Mouse (Mus musculus): ENCODE data around the gene Hmgcr. TPM values are rescaled to one million over a fixed set of nuclear protein-coding genes. Genes with fewer than 3 reads are reported as not detected.

Hmgcr gene
- polyA plus RNA-seq, 1 experiment from 2014 or later = 127 TPM

DNA sequence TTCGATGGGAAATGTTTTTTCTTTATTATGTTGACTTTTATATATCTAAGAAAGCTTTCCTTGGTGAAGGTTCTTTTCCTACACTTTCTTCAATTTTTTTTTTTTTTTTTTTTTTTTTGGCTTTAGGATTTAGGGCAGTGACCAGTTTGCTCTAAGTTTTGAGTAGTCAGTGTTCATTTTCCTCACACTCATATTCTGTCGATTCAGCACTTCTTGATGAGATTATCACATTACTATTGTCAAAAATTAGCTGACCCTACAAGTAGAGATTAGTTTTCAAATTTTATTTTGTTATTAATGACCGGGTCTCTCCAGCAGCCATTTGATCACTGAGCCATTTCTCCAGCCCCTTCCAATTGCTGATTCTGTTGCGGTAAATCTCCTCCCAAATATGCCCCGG, 19.2 kb upstream of the Hmgcr start:
- 91% methylated on average over 5 of the region's 5 CpGs for WGBS
- no peak overlapping the region for H3K4me3 ChIP-seq (ENCODE audit: low read depth, low read length)
- H3K9ac ChIP-seq (ENCODE audit: low read length) = no peak overlapping the region
- H3K4me2 ChIP-seq (ENCODE audit: low read length) = no peak overlapping the region
- no peak for ATAC-seq (replicated peaks; ENCODE audit: low FRiP score, low TSS enrichment, low read depth)
- H3K9me3 ChIP-seq (ENCODE audit: control insufficient read depth, low read length) = no peaks in the 10 kb centered on the region
- H3K27me3 ChIP-seq (replicated peaks; ENCODE audit: control insufficient read depth, insufficient read depth, low read length) = no peaks in the 10 kb centered on the region
- no peak overlapping the region for H3K27ac ChIP-seq (ENCODE audit: low read depth)
- DNase-seq (ENCODE audit: low spot score) = no peak
- H3K36me3 ChIP-seq (ENCODE audit: control insufficient read depth, insufficient read depth, low read length) = no peaks in the 10 kb centered on the region
- H3K4me1 ChIP-seq (replicated peaks; ENCODE audit: control insufficient read depth, insufficient read depth, low read length) = no peaks in the 10 kb centered on the region

DNA sequence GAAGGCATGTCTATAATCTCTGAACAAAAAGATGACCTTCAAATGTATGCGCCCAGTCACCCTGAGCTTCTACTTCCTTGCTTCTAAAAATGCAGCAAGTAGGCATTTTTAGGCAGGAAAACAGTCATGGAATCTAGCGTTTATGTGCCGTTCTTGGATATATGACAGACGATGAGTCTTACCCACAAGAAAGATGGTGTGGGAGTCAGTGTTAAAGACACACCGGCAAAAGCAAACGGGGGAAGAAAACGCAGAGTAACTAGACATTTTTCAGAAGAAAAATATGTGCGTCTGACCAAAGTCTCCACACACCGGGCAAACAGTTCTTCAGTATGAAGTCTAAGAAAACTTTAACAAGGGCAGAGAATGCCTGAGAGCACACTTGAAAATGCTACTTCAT, 16.5 kb upstream of the Hmgcr start:
- DNase-seq (ENCODE audit: low spot score) = no peak
- Histone ChIP-seq H3K27ac (ENCODE audit: low read depth) (no peak overlapping the region), H3K4me3 (ENCODE audit: low read depth, low read length) (no peak overlapping the region), H3K27me3 (replicated peaks; ENCODE audit: control insufficient read depth, insufficient read depth, low read length) (no peaks in the 10 kb centered on the region), H3K36me3 (ENCODE audit: control insufficient read depth, insufficient read depth, low read length) (no peaks in the 10 kb centered on the region), H3K4me2 (ENCODE audit: low read length) (no peak overlapping the region), H3K9me3 (ENCODE audit: control insufficient read depth, low read length) (no peaks in the 10 kb centered on the region), H3K4me1 (replicated peaks; ENCODE audit: control insufficient read depth, insufficient read depth, low read length) (no peaks in the 10 kb centered on the region), H3K9ac (ENCODE audit: low read length) (no peak overlapping the region)
- 78% methylated on average over 9 of the region's 9 CpGs for WGBS
- ATAC-seq (replicated peaks; ENCODE audit: low FRiP score, low TSS enrichment, low read depth) = no peak

DNA sequence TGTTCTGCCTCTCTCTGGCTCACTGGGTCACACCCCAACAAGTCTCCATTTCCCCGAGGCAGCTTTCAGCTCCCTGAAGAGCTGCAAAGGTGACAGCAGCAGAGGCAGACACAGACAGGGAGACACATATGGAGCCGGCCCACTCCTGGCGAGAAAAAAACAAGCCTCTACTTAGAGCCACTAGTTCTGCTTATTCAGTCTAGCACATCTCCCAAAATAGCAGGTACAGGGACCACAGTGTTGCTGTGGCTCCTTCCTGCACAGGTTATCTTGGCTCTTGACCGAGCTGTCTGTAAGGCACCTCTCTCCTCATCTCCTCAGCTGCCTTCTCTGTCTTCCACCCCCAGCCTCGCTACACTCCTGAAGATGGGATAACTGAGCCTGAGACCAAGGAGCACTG, 14.0 kb upstream of the Hmgcr start:
- WGBS = 82% methylated on average over 5 of the region's 5 CpGs
- no peaks in the 10 kb centered on the region for H3K4me1 ChIP-seq (replicated peaks; ENCODE audit: control insufficient read depth, insufficient read depth, low read length)
- ATAC-seq (replicated peaks; ENCODE audit: low FRiP score, low TSS enrichment, low read depth) (no peak), DNase-seq (ENCODE audit: low spot score) (no peak)
- no peaks in the 10 kb centered on the region for H3K27me3 ChIP-seq (replicated peaks; ENCODE audit: control insufficient read depth, insufficient read depth, low read length)
- no peaks in the 10 kb centered on the region for H3K9me3 ChIP-seq (ENCODE audit: control insufficient read depth, low read length)
- no peaks in the 10 kb centered on the region for H3K36me3 ChIP-seq (ENCODE audit: control insufficient read depth, insufficient read depth, low read length)
- H3K27ac ChIP-seq (ENCODE audit: low read depth) = no peak overlapping the region
- H3K4me2 ChIP-seq (ENCODE audit: low read length) = no peak overlapping the region
- no peak overlapping the region for H3K9ac ChIP-seq (ENCODE audit: low read length)
- H3K4me3 ChIP-seq (ENCODE audit: low read depth, low read length) = no peak overlapping the region

DNA sequence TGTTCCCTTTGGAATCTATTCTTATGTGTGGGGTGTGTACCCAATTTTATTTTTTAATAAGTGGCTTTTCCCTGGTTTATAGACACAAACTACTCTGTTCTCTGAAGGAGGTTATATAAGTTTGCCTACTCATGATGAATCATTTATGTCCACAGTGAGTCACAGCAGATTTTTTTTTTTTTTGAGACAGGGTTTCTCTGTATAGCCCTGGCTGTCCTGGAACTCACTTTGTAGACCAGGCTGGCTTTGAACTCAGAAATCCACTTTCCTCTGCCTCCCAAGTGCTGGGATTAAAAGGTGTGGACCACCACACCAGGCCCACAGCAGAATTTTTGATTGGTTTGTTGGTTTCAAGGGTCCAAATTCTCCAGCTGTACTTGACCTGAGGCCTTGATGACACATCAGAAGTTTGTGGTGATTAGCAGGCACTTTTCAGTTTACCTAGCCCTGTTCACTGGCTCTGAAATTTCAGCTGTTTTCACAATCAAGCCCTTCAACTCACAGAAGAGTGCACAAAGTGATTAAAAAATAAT, 10.4 kb upstream of the Hmgcr start:
- DNase-seq (ENCODE audit: low spot score) = no peak
- Histone ChIP-seq H3K4me3 (ENCODE audit: low read depth, low read length) (no peak overlapping the region), H3K27ac (ENCODE audit: low read depth) (no peak overlapping the region), H3K9me3 (ENCODE audit: control insufficient read depth, low read length) (no peaks in the 10 kb centered on the region), H3K4me2 (ENCODE audit: low read length) (no peak overlapping the region), H3K4me1 (replicated peaks; ENCODE audit: control insufficient read depth, insufficient read depth, low read length) (no peaks in the 10 kb centered on the region), H3K36me3 (ENCODE audit: control insufficient read depth, insufficient read depth, low read length) (no peaks in the 10 kb centered on the region), H3K27me3 (replicated peaks; ENCODE audit: control insufficient read depth, insufficient read depth, low read length) (no peaks in the 10 kb centered on the region), H3K9ac (ENCODE audit: low read length) (no peak overlapping the region)
- no peak for ATAC-seq (replicated peaks; ENCODE audit: low FRiP score, low TSS enrichment, low read depth)

DNA sequence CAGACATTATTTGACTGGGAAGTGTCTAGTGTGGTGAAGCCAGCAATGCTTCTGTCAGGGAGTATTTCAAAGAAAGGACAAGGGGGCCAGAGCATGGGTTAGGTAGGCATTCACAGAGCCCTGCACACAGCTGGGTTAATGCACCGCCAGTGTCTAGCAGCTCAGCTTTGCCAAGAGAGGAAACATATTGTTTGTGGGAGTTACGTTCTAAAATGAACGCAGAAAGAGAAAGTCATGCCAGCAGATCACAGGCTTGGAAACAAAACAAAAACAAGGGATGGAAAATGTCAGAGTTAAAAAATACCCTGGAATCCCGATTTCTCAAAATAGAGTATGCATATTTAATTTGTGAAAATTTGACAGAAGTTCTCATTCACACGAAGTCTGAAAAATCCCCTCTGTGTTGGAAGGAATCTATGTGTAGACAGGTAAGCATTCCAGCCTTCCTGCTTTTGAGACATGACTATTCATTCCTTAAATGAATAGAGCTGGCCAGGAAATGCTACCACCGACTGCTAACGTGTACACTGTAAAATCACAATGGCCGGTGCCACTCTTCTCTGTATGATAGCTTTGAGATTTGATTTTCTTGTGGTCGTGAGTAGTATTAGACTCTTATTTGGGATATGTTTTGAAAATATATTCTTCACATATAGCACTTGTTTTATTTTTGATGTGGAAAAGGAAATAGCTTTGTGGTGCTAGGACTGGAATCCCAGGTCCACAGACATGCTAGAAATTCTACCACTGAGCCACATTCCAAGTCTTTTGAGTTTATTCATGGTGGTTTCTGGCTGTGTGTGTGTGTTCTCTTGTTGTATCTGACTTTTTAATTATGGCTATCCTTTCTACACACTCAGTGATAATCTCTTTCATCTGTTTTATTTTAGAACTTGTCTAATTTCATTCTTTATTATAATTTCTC, 9.7 kb upstream of the Hmgcr start:
- H3K4me3 ChIP-seq (ENCODE audit: low read depth, low read length) = no peak overlapping the region
- DNase-seq (ENCODE audit: low spot score) (no peak), ATAC-seq (replicated peaks; ENCODE audit: low FRiP score, low TSS enrichment, low read depth) (no peak)
- no peaks in the 10 kb centered on the region for H3K4me1 ChIP-seq (replicated peaks; ENCODE audit: control insufficient read depth, insufficient read depth, low read length)
- H3K27ac ChIP-seq (ENCODE audit: low read depth) = no peak overlapping the region
- H3K36me3 ChIP-seq (ENCODE audit: control insufficient read depth, insufficient read depth, low read length) = no peaks in the 10 kb centered on the region
- no peak overlapping the region for H3K9ac ChIP-seq (ENCODE audit: low read length)
- 83% methylated on average over 9 of the region's 9 CpGs for WGBS
- no peaks in the 10 kb centered on the region for H3K27me3 ChIP-seq (replicated peaks; ENCODE audit: control insufficient read depth, insufficient read depth, low read length)
- no peak overlapping the region for H3K4me2 ChIP-seq (ENCODE audit: low read length)
- no peaks in the 10 kb centered on the region for H3K9me3 ChIP-seq (ENCODE audit: control insufficient read depth, low read length)

DNA sequence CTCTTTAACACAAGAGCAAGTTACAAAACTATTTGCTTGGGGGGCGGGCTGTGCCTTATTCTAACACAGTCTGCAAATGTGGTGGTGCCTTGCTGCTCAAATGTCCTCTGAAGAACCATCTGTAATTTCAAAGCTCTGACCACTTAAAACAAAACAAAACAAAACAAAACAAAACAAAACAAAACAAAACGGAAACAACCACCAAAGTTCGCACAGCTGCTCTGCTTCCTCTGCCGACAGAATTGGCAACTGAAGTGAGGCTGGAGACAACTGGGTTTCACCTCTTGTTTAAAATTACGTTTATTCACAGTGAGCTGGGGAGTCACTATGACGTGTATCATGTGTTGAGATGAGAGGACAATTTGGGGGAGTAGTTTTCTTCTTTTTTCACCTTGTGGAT, 7.9 kb upstream of the Hmgcr start:
- H3K36me3 ChIP-seq (ENCODE audit: control insufficient read depth, insufficient read depth, low read length) = no peaks in the 10 kb centered on the region
- 67% methylated on average over 6 of the region's 6 CpGs for WGBS
- no peak overlapping the region for H3K27ac ChIP-seq (ENCODE audit: low read depth)
- no peak for ATAC-seq (replicated peaks; ENCODE audit: low FRiP score, low TSS enrichment, low read depth)
- no peaks in the 10 kb centered on the region for H3K4me1 ChIP-seq (replicated peaks; ENCODE audit: control insufficient read depth, insufficient read depth, low read length)
- DNase-seq (ENCODE audit: low spot score) = no peak
- H3K4me3 ChIP-seq (ENCODE audit: low read depth, low read length) = no peak overlapping the region
- no peak overlapping the region for H3K4me2 ChIP-seq (ENCODE audit: low read length)
- H3K27me3 ChIP-seq (replicated peaks; ENCODE audit: control insufficient read depth, insufficient read depth, low read length) = no peaks in the 10 kb centered on the region
- H3K9ac ChIP-seq (ENCODE audit: low read length) = no peak overlapping the region
- no peaks in the 10 kb centered on the region for H3K9me3 ChIP-seq (ENCODE audit: control insufficient read depth, low read length)

DNA sequence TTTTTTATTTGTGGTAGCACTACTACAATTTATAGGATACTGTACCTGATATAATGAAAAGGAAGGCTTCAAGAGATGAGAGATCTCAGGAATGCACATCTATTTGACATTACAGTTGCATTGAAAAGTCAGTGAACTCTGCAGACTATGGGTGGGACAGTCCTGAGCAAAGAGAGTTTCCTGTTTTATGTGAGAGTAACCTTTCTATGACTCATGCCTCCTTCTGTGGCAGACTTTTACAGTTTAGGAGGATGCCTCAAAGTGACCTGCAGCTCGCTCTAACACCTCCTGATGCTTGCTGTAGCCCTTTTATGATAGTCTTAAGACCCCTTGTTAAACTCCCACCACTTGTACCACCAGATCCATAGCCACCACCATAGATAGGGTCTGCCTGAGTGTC, 6.3 kb upstream of the Hmgcr start:
- Histone ChIP-seq H3K4me3 (ENCODE audit: low read depth, low read length) (no peak overlapping the region), H3K4me2 (ENCODE audit: low read length) (no peak overlapping the region), H3K9ac (ENCODE audit: low read length) (no peak overlapping the region), H3K4me1 (replicated peaks; ENCODE audit: control insufficient read depth, insufficient read depth, low read length) (no peaks in the 10 kb centered on the region), H3K27ac (ENCODE audit: low read depth) (no peak overlapping the region), H3K36me3 (ENCODE audit: control insufficient read depth, insufficient read depth, low read length) (no peaks in the 10 kb centered on the region), H3K27me3 (replicated peaks; ENCODE audit: control insufficient read depth, insufficient read depth, low read length) (no peaks in the 10 kb centered on the region), H3K9me3 (ENCODE audit: control insufficient read depth, low read length) (no peaks in the 10 kb centered on the region)
- DNase-seq (ENCODE audit: low spot score) (no peak), ATAC-seq (replicated peaks; ENCODE audit: low FRiP score, low TSS enrichment, low read depth) (no peak)
- 80% methylated on average over 1 of the region's 1 CpGs for WGBS

DNA sequence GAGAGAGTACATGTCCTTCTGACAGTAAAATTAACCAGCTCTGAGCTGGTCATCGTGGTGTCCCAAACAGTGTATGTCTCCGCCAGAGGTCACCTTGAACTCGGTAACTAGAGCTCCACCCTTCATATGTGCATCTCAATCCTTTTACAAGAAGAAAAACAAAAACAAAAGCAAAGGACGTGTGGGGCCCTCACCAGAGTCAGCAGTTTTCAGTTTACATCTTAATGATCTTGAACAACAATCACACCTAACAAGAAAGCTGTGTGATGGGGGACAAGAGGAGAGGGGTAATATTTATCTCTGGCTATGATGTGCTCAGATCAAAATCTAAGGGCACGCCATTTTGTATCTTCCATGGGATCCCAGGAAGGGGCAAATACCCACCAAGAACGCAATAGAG, 5.0 kb upstream of the Hmgcr start:
- 82% methylated on average over 6 of the region's 6 CpGs for WGBS
- Histone ChIP-seq H3K4me2 (ENCODE audit: low read length) (no peak overlapping the region), H3K36me3 (ENCODE audit: control insufficient read depth, insufficient read depth, low read length) (no peaks in the 10 kb centered on the region)

DNA sequence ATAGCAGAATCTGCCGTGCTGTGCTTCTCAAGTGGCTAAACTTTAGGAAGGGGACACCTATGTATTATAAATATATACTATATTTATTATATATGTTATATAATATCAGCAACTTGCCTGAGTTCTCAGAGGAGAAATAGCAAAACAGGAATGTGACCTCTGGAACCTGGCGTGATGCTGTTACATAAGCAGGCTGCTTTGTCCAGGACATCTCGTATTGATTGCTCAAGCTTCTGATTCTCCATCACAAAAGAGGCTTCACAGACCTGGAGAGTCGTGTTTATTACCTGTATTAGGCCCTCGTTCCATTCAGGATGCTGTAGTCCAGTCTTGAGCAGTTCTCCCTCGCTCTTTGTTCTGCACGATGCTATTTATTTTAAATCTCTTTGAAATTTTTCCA, 3.1 kb upstream of the Hmgcr start:
- no peaks in the 10 kb centered on the region for H3K9me3 ChIP-seq (ENCODE audit: control insufficient read depth, low read length)
- DNase-seq (ENCODE audit: low spot score) (no peak), ATAC-seq (replicated peaks; ENCODE audit: low FRiP score, low TSS enrichment, low read depth) (no peak)
- no peaks in the 10 kb centered on the region for H3K27me3 ChIP-seq (replicated peaks; ENCODE audit: control insufficient read depth, insufficient read depth, low read length)
- peaks cover 13% of the 10 kb centered on the region for H3K4me1 ChIP-seq (replicated peaks; ENCODE audit: control insufficient read depth, insufficient read depth, low read length)
- no peak overlapping the region for H3K4me3 ChIP-seq (ENCODE audit: low read depth, low read length)
- no peak overlapping the region for H3K27ac ChIP-seq (ENCODE audit: low read depth)
- no peaks in the 10 kb centered on the region for H3K36me3 ChIP-seq (ENCODE audit: control insufficient read depth, insufficient read depth, low read length)
- H3K4me2 ChIP-seq (ENCODE audit: low read length) = no peak overlapping the region
- no peak overlapping the region for H3K9ac ChIP-seq (ENCODE audit: low read length)
- 81% methylated on average over 7 of the region's 7 CpGs for WGBS

More for the DNA sequence above, 5.0 kb upstream of the Hmgcr start:
- DNase-seq (ENCODE audit: low spot score) = no peak
- Histone ChIP-seq H3K9ac (ENCODE audit: low read length) (no peak overlapping the region), H3K27me3 (replicated peaks; ENCODE audit: control insufficient read depth, insufficient read depth, low read length) (no peaks in the 10 kb centered on the region), H3K4me1 (replicated peaks; ENCODE audit: control insufficient read depth, insufficient read depth, low read length) (peaks cover 4% of the 10 kb centered on the region), H3K4me3 (ENCODE audit: low read depth, low read length) (no peak overlapping the region), H3K27ac (ENCODE audit: low read depth) (no peak overlapping the region), H3K9me3 (ENCODE audit: control insufficient read depth, low read length) (no peaks in the 10 kb centered on the region)
- no peak for ATAC-seq (replicated peaks; ENCODE audit: low FRiP score, low TSS enrichment, low read depth)

Data from intestine, embryonic 14.5 days (tissue).